Mouse (Mus musculus): ENCODE data around the gene Ggt1. TPM values are rescaled to one million over a fixed set of nuclear protein-coding genes. Genes with fewer than 3 reads are reported as not detected.

The Ggt1 gene
- polyA plus RNA-seq, 1 experiment from 2014 or later = 2.1 TPM

GRCm38 (mm10) chr10:75591211-75591894, 29.9 kb downstream of the Ggt1 start:
- H3K4me2 ChIP-seq = no peak overlapping the region
- no peaks in the 10 kb centered on the region for H3K36me3 ChIP-seq (ENCODE audit: control insufficient read depth, insufficient read depth, low read length)
- H3K9me3 ChIP-seq (ENCODE audit: control insufficient read depth, low read length) = no peaks in the 10 kb centered on the region
- H3K27ac ChIP-seq (ENCODE audit: low read depth, low read length) = no peak overlapping the region
- DNase-seq (ENCODE audit: low spot score, missing footprints) (no peak), ATAC-seq (ENCODE audit: low FRiP score) (no peak)
- no peak overlapping the region for H3K9ac ChIP-seq (ENCODE audit: low read length)
- 77% methylated on average over 12 of the region's 12 CpGs for WGBS
- no peaks in the 10 kb centered on the region for H3K27me3 ChIP-seq (ENCODE audit: control insufficient read depth, insufficient read depth, low read length)
- H3K4me1 ChIP-seq (ENCODE audit: control insufficient read depth, insufficient read depth, low read length) = 0 out of 2 replicates have a peak, but pooled peaks cover 1% of the 10 kb centered on the region
- H3K4me3 ChIP-seq (ENCODE audit: low read depth, low read length) = no peak overlapping the region

GRCm38 (mm10) chr10:75592585-75592984, 31.2 kb downstream of the Ggt1 start:
- Histone ChIP-seq H3K27ac (ENCODE audit: low read depth, low read length) (no peak overlapping the region), H3K27me3 (ENCODE audit: control insufficient read depth, insufficient read depth, low read length) (no peaks in the 10 kb centered on the region), H3K4me1 (ENCODE audit: control insufficient read depth, insufficient read depth, low read length) (no peaks in the 10 kb centered on the region), H3K36me3 (ENCODE audit: control insufficient read depth, insufficient read depth, low read length) (no peaks in the 10 kb centered on the region), H3K4me2 (no peak overlapping the region), H3K4me3 (ENCODE audit: low read depth, low read length) (no peak overlapping the region), H3K9me3 (ENCODE audit: control insufficient read depth, low read length) (no peaks in the 10 kb centered on the region; the same call in 1 of the 2 replicates), H3K9ac (ENCODE audit: low read length) (no peak overlapping the region)
- ATAC-seq (ENCODE audit: low FRiP score) (no peak), DNase-seq (ENCODE audit: low spot score, missing footprints) (no peak)
- 88% methylated on average over 7 of the region's 7 CpGs for WGBS

- H3K27ac ChIP-seq (ENCODE audit: low read depth, low read length) = no peak overlapping the region
- H3K4me2 ChIP-seq = no peak overlapping the region
- H3K9me3 ChIP-seq (ENCODE audit: control insufficient read depth, low read length) = no peaks in the 10 kb centered on the region; the same call in 1 of the 2 replicates
- H3K4me1 ChIP-seq (ENCODE audit: control insufficient read depth, insufficient read depth, low read length) = no peaks in the 10 kb centered on the region
- ATAC-seq (ENCODE audit: low FRiP score) (no peak), DNase-seq (ENCODE audit: low spot score, missing footprints) (no peak)
- H3K36me3 ChIP-seq (ENCODE audit: control insufficient read depth, insufficient read depth, low read length) = no peaks in the 10 kb centered on the region
- 93% methylated on average over 8 of the region's 8 CpGs for WGBS
- H3K4me3 ChIP-seq (ENCODE audit: low read depth, low read length) = no peak overlapping the region
- H3K27me3 ChIP-seq (ENCODE audit: control insufficient read depth, insufficient read depth, low read length) = no peaks in the 10 kb centered on the region
- no peak overlapping the region for H3K9ac ChIP-seq (ENCODE audit: low read length)
These were observed 34.6 kb downstream of the Ggt1 start for GRCm38 (mm10) chr10:75595981-75596380.

- Histone ChIP-seq H3K36me3 (ENCODE audit: control insufficient read depth, insufficient read depth, low read length) (no peaks in the 10 kb centered on the region), H3K27ac (ENCODE audit: low read depth, low read length) (no peak overlapping the region), H3K4me2 (no peak overlapping the region), H3K27me3 (ENCODE audit: control insufficient read depth, insufficient read depth, low read length) (no peaks in the 10 kb centered on the region), H3K9ac (ENCODE audit: low read length) (no peak overlapping the region), H3K9me3 (ENCODE audit: control insufficient read depth, low read length) (no peaks in the 10 kb centered on the region; the same call in 1 of the 2 replicates), H3K4me3 (ENCODE audit: low read depth, low read length) (no peak overlapping the region), H3K4me1 (ENCODE audit: control insufficient read depth, insufficient read depth, low read length) (no peaks in the 10 kb centered on the region)
- no peak for ATAC-seq (ENCODE audit: low FRiP score)
- peak; percentile 84 for DNase-seq (ENCODE audit: low spot score, missing footprints)
- 86% methylated on average over 7 of the region's 7 CpGs for WGBS
These were observed 38.9 kb downstream of the Ggt1 start for GRCm38 (mm10) chr10:75600189-75600730.

- Histone ChIP-seq H3K27me3 (ENCODE audit: control insufficient read depth, insufficient read depth, low read length) (no peaks in the 10 kb centered on the region), H3K36me3 (ENCODE audit: control insufficient read depth, insufficient read depth, low read length) (no peaks in the 10 kb centered on the region), H3K4me3 (ENCODE audit: low read depth, low read length) (no peak overlapping the region), H3K4me1 (ENCODE audit: control insufficient read depth, insufficient read depth, low read length) (no peaks in the 10 kb centered on the region), H3K4me2 (no peak overlapping the region), H3K9me3 (ENCODE audit: control insufficient read depth, low read length) (no peaks in the 10 kb centered on the region), H3K9ac (ENCODE audit: low read length) (no peak overlapping the region), H3K27ac (ENCODE audit: low read depth, low read length) (no peak overlapping the region)
- ATAC-seq (ENCODE audit: low FRiP score) = no peak
- DNase-seq (ENCODE audit: low spot score, missing footprints) = no peak
- 46% methylated on average over 11 of the region's 11 CpGs for WGBS
These were observed 43.9 kb downstream of the Ggt1 start for GRCm38 (mm10) chr10:75605162-75605846.

- WGBS = 86% methylated on average over 4 of the region's 4 CpGs
- H3K9me3 ChIP-seq (ENCODE audit: control insufficient read depth, low read length) = no peaks in the 10 kb centered on the region
- no peak for ATAC-seq (ENCODE audit: low FRiP score)
- H3K27ac ChIP-seq (ENCODE audit: low read depth, low read length) = no peak overlapping the region
- no peak overlapping the region for H3K9ac ChIP-seq (ENCODE audit: low read length)
- DNase-seq (ENCODE audit: low spot score, missing footprints) = no peak
- H3K27me3 ChIP-seq (ENCODE audit: control insufficient read depth, insufficient read depth, low read length) = no peaks in the 10 kb centered on the region
- H3K4me3 ChIP-seq (ENCODE audit: low read depth, low read length) = no peak overlapping the region
- no peak overlapping the region for H3K4me2 ChIP-seq
- no peaks in the 10 kb centered on the region for H3K36me3 ChIP-seq (ENCODE audit: control insufficient read depth, insufficient read depth, low read length)
- H3K4me1 ChIP-seq (ENCODE audit: control insufficient read depth, insufficient read depth, low read length) = no peaks in the 10 kb centered on the region
These were observed 45.8 kb downstream of the Ggt1 start for GRCm38 (mm10) chr10:75607253-75607652.

GRCm38 (mm10) chr10:75608975-75609374, 47.6 kb downstream of the Ggt1 start:
- Histone ChIP-seq H3K9me3 (ENCODE audit: control insufficient read depth, low read length) (no peaks in the 10 kb centered on the region), H3K27me3 (ENCODE audit: control insufficient read depth, insufficient read depth, low read length) (no peaks in the 10 kb centered on the region), H3K4me2 (no peak overlapping the region), H3K4me1 (ENCODE audit: control insufficient read depth, insufficient read depth, low read length) (no peaks in the 10 kb centered on the region), H3K9ac (ENCODE audit: low read length) (no peak overlapping the region), H3K36me3 (ENCODE audit: control insufficient read depth, insufficient read depth, low read length) (no peaks in the 10 kb centered on the region), H3K27ac (ENCODE audit: low read depth, low read length) (no peak overlapping the region), H3K4me3 (ENCODE audit: low read depth, low read length) (no peak overlapping the region)
- DNase-seq (ENCODE audit: low spot score, missing footprints) (no peak), ATAC-seq (ENCODE audit: low FRiP score) (no peak)
- 89% methylated on average over 11 of the region's 11 CpGs for WGBS

GRCm38 (mm10) chr10:75610486-75610885, 49.1 kb downstream of the Ggt1 start:
- Histone ChIP-seq H3K27me3 (ENCODE audit: control insufficient read depth, insufficient read depth, low read length) (no peaks in the 10 kb centered on the region), H3K4me1 (ENCODE audit: control insufficient read depth, insufficient read depth, low read length) (no peaks in the 10 kb centered on the region), H3K4me3 (ENCODE audit: low read depth, low read length) (no peak overlapping the region), H3K4me2 (no peak overlapping the region), H3K27ac (ENCODE audit: low read depth, low read length) (no peak overlapping the region), H3K36me3 (ENCODE audit: control insufficient read depth, insufficient read depth, low read length) (no peaks in the 10 kb centered on the region), H3K9me3 (ENCODE audit: control insufficient read depth, low read length) (no peaks in the 10 kb centered on the region), H3K9ac (ENCODE audit: low read length) (no peak overlapping the region)
- ATAC-seq (ENCODE audit: low FRiP score) (no peak), DNase-seq (ENCODE audit: low spot score, missing footprints) (no peak)
- 59% methylated on average over 7 of the region's 7 CpGs for WGBS

- no peak overlapping the region for H3K27ac ChIP-seq (ENCODE audit: low read depth, low read length)
- no peaks in the 10 kb centered on the region for H3K36me3 ChIP-seq (ENCODE audit: control insufficient read depth, insufficient read depth, low read length)
- no peak overlapping the region for H3K4me3 ChIP-seq (ENCODE audit: low read depth, low read length)
- ATAC-seq (ENCODE audit: low FRiP score) = no peak
- no peaks in the 10 kb centered on the region for H3K4me1 ChIP-seq (ENCODE audit: control insufficient read depth, insufficient read depth, low read length)
- H3K27me3 ChIP-seq (ENCODE audit: control insufficient read depth, insufficient read depth, low read length) = no peaks in the 10 kb centered on the region
- H3K4me2 ChIP-seq = no peak overlapping the region
- no peak for DNase-seq (ENCODE audit: low spot score, missing footprints)
- 89% methylated on average over 4 of the region's 4 CpGs for WGBS
- no peak overlapping the region for H3K9ac ChIP-seq (ENCODE audit: low read length)
- H3K9me3 ChIP-seq (ENCODE audit: control insufficient read depth, low read length) = no peaks in the 10 kb centered on the region
These were observed 54.6 kb downstream of the Ggt1 start for GRCm38 (mm10) chr10:75616044-75616443.
